Mouse (Mus musculus) heart, embryonic 12.5 days (tissue): ENCODE data around the gene Vmn2r43. TPM values are rescaled to one million over a fixed set of nuclear protein-coding genes. Genes with fewer than 3 reads are reported as not detected.
"Not testable (repeated sequence)": the region's sequence is repeated elsewhere in the genome, so short reads cannot be mapped to it uniquely, and the experiment has no call there.

Experiments
- ATAC-seq: fragments of 200-750 bp; cut with Nextera tagmentation; 2 replicates; pipeline ENCODE4 v1.8.0; 2017; ENCODE audit warnings: moderate TSS enrichment, moderate library complexity; ENCODE audit not compliant: insufficient number of reproducible peaks, low FRiP score
- H3K27ac ChIP-seq: fragments of 300-500 bp; sonication (generic); 2 replicates; pipeline ENCODE4 v1.5.1; 2016; ENCODE audit warnings: mild to moderate bottlenecking, moderate library complexity; ENCODE audit not compliant: poor library complexity, severe bottlenecking
- H3K27me3 ChIP-seq: fragments of 300-500 bp; sonication (generic); replicated peaks from 2 replicates; pipeline ENCODE4 v1.6.1; 2016; ENCODE audit warnings: mild to moderate bottlenecking, moderate library complexity
- H3K36me3 ChIP-seq: fragments of 300-500 bp; sonication (generic); 2 replicates; pipeline ENCODE4 v1.6.1; 2016; ENCODE audit warnings: mild to moderate bottlenecking, moderate library complexity
- H3K4me1 ChIP-seq: fragments of 300-500 bp; sonication (generic); replicated peaks from 2 replicates; pipeline ENCODE4 v1.6.1; 2016; ENCODE audit warnings: mild to moderate bottlenecking
- H3K4me2 ChIP-seq: fragments of 300-500 bp; sonication (generic); 2 replicates; pipeline ENCODE4 v1.6.1; 2016; ENCODE audit warnings: mild to moderate bottlenecking, moderate library complexity
- H3K4me3 ChIP-seq: fragments of 300-500 bp; sonication (generic); 2 replicates; pipeline ENCODE4 v1.5.1; 2016; ENCODE audit warnings: mild to moderate bottlenecking
- H3K9ac ChIP-seq: fragments of 300-500 bp; sonication (generic); 2 replicates; pipeline ENCODE4 v1.6.1; 2016; ENCODE audit warnings: mild to moderate bottlenecking, moderate library complexity
- H3K9me3 ChIP-seq: fragments of 300-500 bp; sonication (generic); replicated peaks from 2 replicates; pipeline ENCODE4 v1.6.1; 2016; ENCODE audit warnings: mild to moderate bottlenecking, moderate library complexity
- WGBS: fragments of 180-500 bp; shearing (Covaris S2); methylation state at CpG from one replicate; pipeline ENCODE4 v1.1.7; 2016; 5-methylcytosine and 5-hydroxymethylcytosine counted together
- polyA plus RNA-seq: library from polyadenylated mRNA; unstranded; fragments of >200 nt; fragmentation: Nextera tagmentation; extraction: Ambion mirVana; gene quantifications from 2 replicates; pipeline ENCODE4 v1.2.1, GENCODE M21; 2016

The Vmn2r43 gene
- not detected in 2 replicates for polyA plus RNA-seq

- H3K27me3 ChIP-seq, H3K4me3 ChIP-seq: not testable (repeated sequence)
- no CpG with 5 or more reads among the region's 1 CpGs for WGBS
Observed at GRCm38 (mm10) chr7:8260499-8260898, at the start of gene Vmn2r43. Gene Vmn2r43, minus strand, starts transcription at chr7:8260599.

GRCm38 (mm10) chr7:8200220-8200619 lies 60.2 kb downstream of the Vmn2r43 start, which contains the start of gene Vmn2r42:
Gene Vmn2r42, minus strand, starts transcription at chr7:8200320.
- not testable (repeated sequence) for H3K4me2 ChIP-seq, H3K9ac ChIP-seq, H3K27me3 ChIP-seq, H3K4me3 ChIP-seq, ATAC-seq, H3K27ac ChIP-seq, H3K9me3 ChIP-seq, H3K4me1 ChIP-seq, H3K36me3 ChIP-seq
- WGBS: no CpG with 5 or more reads among the region's 2 CpGs

More at GRCm38 (mm10) chr7:8260499-8260898, at the start of gene Vmn2r43:
- not testable (repeated sequence) for H3K27ac ChIP-seq, H3K36me3 ChIP-seq, H3K9ac ChIP-seq, H3K4me1 ChIP-seq, H3K9me3 ChIP-seq, H3K4me2 ChIP-seq, ATAC-seq

Other genes starting within 250 kb of the Vmn2r43 start
- not detected in 2 replicates for gene Vmn2r41, start 98.9 kb downstream of the Vmn2r43 start, polyA plus RNA-seq
- gene Vmn2r42, start 60.3 kb downstream of the Vmn2r43 start, polyA plus RNA-seq: not detected in 2 replicates
- gene Vmn2r44, start 122.7 kb upstream of the Vmn2r43 start, polyA plus RNA-seq: not detected in 2 replicates
- gene Vmn2r45, start 228.5 kb upstream of the Vmn2r43 start, polyA plus RNA-seq: not detected in 2 replicates